Mouse (Mus musculus) kidney, embryonic 14.5 days (tissue): ENCODE measurements around the gene Hdgf. TPM values are rescaled to one million over a fixed set of nuclear protein-coding genes. Genes with fewer than 3 reads are reported as not detected.
A peak's percentile ranks its signal among the peaks of the same experiment; 100 is the strongest.
"Not testable (repeated sequence)": the region's sequence is repeated elsewhere in the genome, so short reads cannot be mapped to it uniquely, and the experiment has no call there.

Source experiments
- ATAC-seq: fragments of 200-750 bp; cut with Nextera tagmentation; 2 replicates; pipeline ENCODE4 v1.8.0; 2017; ENCODE audit warnings: moderate number of reproducible peaks, mild to moderate bottlenecking, moderate TSS enrichment, moderate library complexity; ENCODE audit not compliant: low FRiP score, low TSS enrichment
- H3K27ac ChIP-seq: fragments of 300-500 bp; sonication (generic); 2 replicates; pipeline ENCODE4 v1.5.1; 2014; ENCODE audit warnings: low read depth, mild to moderate bottlenecking, low read length, moderate library complexity, mixed read lengths
- H3K27me3 ChIP-seq: fragments of 300-500 bp; sonication (generic); 2 replicates; pipeline ENCODE4 v1.6.1; 2014; ENCODE audit warnings: mild to moderate bottlenecking, low read length; ENCODE audit not compliant: control insufficient read depth, insufficient read depth
- H3K36me3 ChIP-seq: fragments of 300-500 bp; sonication (generic); 2 replicates; pipeline ENCODE4 v1.6.1; 2014; ENCODE audit warnings: low read length, mixed read lengths; ENCODE audit not compliant: control insufficient read depth, insufficient read depth
- H3K4me1 ChIP-seq: fragments of 300-500 bp; sonication (generic); 2 replicates; pipeline ENCODE4 v1.6.1; 2014; ENCODE audit warnings: low read length, mixed read lengths; ENCODE audit not compliant: control insufficient read depth, insufficient read depth
- H3K4me2 ChIP-seq: fragments of 300-500 bp; sonication (generic); replicated peaks from 2 replicates; pipeline ENCODE4 v1.6.1; 2014; ENCODE audit warnings: low read depth, mild to moderate bottlenecking, low read length
- H3K4me3 ChIP-seq: fragments of 300-500 bp; sonication (generic); 2 replicates; pipeline ENCODE4 v1.5.1; 2014; ENCODE audit warnings: mild to moderate bottlenecking, low read length
- H3K9ac ChIP-seq: fragments of 300-500 bp; sonication (generic); 2 replicates; pipeline ENCODE4 v1.6.1; 2014; ENCODE audit warnings: low read depth, mild to moderate bottlenecking, low read length, moderate library complexity
- H3K9me3 ChIP-seq: fragments of 300-500 bp; sonication (generic); 2 replicates; pipeline ENCODE4 v1.6.1; 2016; ENCODE audit warnings: low read length; ENCODE audit not compliant: control insufficient read depth
- WGBS: fragments of 180-500 bp; shearing (Covaris S2); extraction: QIAGEN DNeasy Blood & Tissue Kit; methylation state at CpG from one replicate; pipeline ENCODE4 v1.1.7; 2014; 5-methylcytosine and 5-hydroxymethylcytosine counted together
- polyA plus RNA-seq: library from polyadenylated mRNA; unstranded; fragments of >200 nt; fragmentation: Nextera tagmentation; extraction: Ambion mirVana; gene quantifications from 2 replicates; pipeline ENCODE4 v1.2.1, GENCODE M21; 2014

The Hdgf gene
- polyA plus RNA-seq = 231 and 254 TPM in 2 replicates

GRCm38 (mm10) chr3:87905880-87906485 is at the start of gene Hdgf:
Gene Hdgf, plus strand, starts transcription at chr3:87906321.
- Histone ChIP-seq H3K4me2 (peak within 1 kb of the TSS; percentile 69), H3K27ac (peak within 1 kb of the TSS; percentile 94), H3K4me1 (peaks cover 31% of the 10 kb centered on the region), H3K27me3 (no peaks in the 10 kb centered on the region), H3K4me3 (peak within 1 kb of the TSS; percentile 99), H3K36me3 (no peaks in the 10 kb centered on the region), H3K9ac (peak within 1 kb of the TSS; percentile 99), H3K9me3 (no peaks in the 10 kb centered on the region)
- under 1% methylated on average over 52 of the region's 57 CpGs for WGBS
- ATAC-seq = peak; percentile 94

DNA sequence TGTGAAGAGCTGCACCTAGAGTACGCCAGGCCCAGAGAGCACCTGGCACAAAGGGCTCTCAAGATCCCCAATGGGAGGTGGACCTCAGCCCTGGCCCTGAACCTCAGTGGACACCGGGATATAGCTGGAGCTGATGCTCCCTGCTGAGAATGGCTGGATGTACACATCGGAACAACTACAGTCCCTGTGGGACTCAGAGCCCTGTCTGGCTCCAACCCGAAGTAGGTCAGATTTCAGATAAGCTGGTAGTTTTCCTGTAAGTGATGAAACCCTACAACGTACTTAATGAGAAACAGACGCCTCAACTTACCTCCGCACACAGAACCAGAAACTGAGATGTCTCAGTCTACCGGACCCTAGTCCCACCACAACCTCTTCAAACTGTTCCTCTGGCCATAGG is 48.5 kb upstream of the Hdgf start:
- peaks cover 50% of the 10 kb centered on the region for H3K36me3 ChIP-seq

DNA sequence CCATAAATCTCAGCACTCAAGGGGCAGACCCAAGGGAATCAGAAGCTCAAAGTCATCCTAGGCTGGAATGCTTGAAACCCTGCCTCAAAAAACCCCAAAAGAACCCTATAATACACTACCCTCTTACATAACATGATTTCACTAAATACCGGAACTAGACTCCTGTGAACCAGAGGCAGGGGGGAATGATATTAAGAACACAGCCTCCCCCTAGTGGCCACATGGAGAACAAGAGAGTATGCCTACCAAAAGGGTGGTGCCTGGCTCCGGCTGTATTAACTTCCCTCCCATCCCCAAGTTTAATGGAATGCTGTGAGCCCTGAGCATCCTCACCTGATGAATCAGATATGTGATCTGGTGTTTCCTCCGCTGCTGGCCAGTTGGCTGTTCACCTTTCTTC is 46.3 kb upstream of the Hdgf start:
- ATAC-seq = peak; percentile 54; the same call in 1 of the 2 replicates
- Histone ChIP-seq H3K4me1 (no peaks in the 10 kb centered on the region), H3K27me3 (no peaks in the 10 kb centered on the region), H3K4me3 (no peak overlapping the region), H3K27ac (no peak overlapping the region), H3K36me3 (peaks cover 62% of the 10 kb centered on the region), H3K4me2 (no peak overlapping the region), H3K9me3 (no peaks in the 10 kb centered on the region), H3K9ac (no peak overlapping the region)
- WGBS = 26% methylated on average over 3 of the region's 3 CpGs

More for the DNA sequence above, 48.5 kb upstream of the Hdgf start:
- Histone ChIP-seq H3K9me3 (no peaks in the 10 kb centered on the region), H3K27me3 (no peaks in the 10 kb centered on the region), H3K27ac (no peak overlapping the region), H3K9ac (no peak overlapping the region), H3K4me2 (no peak overlapping the region), H3K4me1 (no peaks in the 10 kb centered on the region), H3K4me3 (no peak overlapping the region)
- 93% methylated on average over 8 of the region's 8 CpGs for WGBS
- ATAC-seq = no peak

DNA sequence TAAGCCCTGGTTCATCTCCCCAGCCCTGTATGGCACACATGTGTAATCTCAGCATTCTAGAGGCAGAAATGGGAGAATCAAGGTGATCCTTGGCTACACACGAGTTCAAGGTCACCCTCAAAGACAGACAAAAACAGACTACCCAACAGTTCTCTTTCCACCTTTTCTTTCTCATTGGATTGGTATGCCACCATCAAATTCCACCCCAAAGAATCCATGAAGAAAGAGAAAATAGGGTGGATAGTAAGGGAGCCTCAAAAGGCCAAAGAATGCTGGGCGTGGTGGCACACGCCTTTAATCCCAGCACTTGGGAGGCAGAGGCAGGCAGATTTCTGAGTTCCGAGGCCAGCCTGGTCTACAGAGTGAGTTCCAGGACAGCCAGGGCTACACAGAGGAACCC is 42.0 kb upstream of the Hdgf start:
- not testable (repeated sequence) for H3K27me3 ChIP-seq, H3K9me3 ChIP-seq, H3K9ac ChIP-seq, H3K27ac ChIP-seq, H3K4me2 ChIP-seq, H3K4me3 ChIP-seq, ATAC-seq, H3K4me1 ChIP-seq
- 93% methylated on average over 4 of the region's 4 CpGs for WGBS
- H3K36me3 ChIP-seq = peaks cover 72% of the 10 kb centered on the region

GRCm38 (mm10) chr3:87877730-87878129 is 28.4 kb upstream of the Hdgf start:
- Histone ChIP-seq H3K4me2 (no peak overlapping the region), H3K36me3 (peaks cover 16% of the 10 kb centered on the region; the same call in 1 of the 2 replicates), H3K27me3 (no peaks in the 10 kb centered on the region), H3K9me3 (no peaks in the 10 kb centered on the region), H3K27ac (no peak overlapping the region), H3K4me1 (no peaks in the 10 kb centered on the region), H3K9ac (no peak overlapping the region), H3K4me3 (no peak overlapping the region)
- WGBS = 98% methylated on average over 4 of the region's 4 CpGs
- no peak for ATAC-seq

GRCm38 (mm10) chr3:87884291-87884690 is 21.8 kb upstream of the Hdgf start:
- Histone ChIP-seq H3K4me3 (peak overlapping the region; percentile 98), H3K4me1 (peaks cover 15% of the 10 kb centered on the region), H3K9ac (peak overlapping the region; percentile 95), H3K36me3 (peaks cover 5% of the 10 kb centered on the region; the same call in 1 of the 2 replicates), H3K9me3 (no peaks in the 10 kb centered on the region), H3K4me2 (peak overlapping the region; percentile 85), H3K27ac (no peak overlapping the region), H3K27me3 (no peaks in the 10 kb centered on the region)
- WGBS = 5% methylated on average over 3 of the region's 3 CpGs
- no peak for ATAC-seq

DNA sequence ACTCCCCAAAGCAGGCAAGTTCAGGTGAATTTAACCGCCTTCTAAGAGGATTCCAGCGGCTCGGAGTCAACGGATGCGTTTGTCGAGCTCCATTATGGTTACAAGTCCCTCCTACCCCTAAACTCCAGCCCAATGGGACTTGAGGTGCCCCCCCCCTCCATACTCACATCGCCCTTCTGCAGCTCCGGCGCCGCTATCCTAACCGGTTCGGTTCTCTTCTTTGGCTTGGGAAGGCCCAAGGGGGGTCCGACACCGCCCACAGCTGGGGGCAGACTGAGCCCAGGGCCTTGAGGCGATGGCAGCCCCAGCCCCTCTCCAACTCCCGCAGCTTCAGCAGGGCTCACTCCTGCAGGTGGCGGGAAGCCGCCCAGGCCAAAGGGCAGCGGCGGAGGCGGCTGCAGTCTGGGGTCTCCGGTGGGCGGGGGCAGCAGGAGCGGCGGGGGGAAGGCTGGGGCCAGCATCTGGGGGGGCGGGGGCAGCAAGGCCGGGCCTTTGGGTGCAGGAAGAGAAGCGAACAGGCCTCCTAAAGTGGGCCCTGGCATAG is 21.3 kb upstream of the Hdgf start:
- WGBS = under 1% methylated on average over 26 of the region's 28 CpGs
- peak; percentile 48 for ATAC-seq
- no peaks in the 10 kb centered on the region for H3K9me3 ChIP-seq
- H3K9ac ChIP-seq = peak overlapping the region; percentile 95
- H3K4me3 ChIP-seq = peak overlapping the region; percentile 98
- no peaks in the 10 kb centered on the region for H3K27me3 ChIP-seq
- H3K4me2 ChIP-seq = peak overlapping the region; percentile 85
- peaks cover 15% of the 10 kb centered on the region for H3K4me1 ChIP-seq
- peaks cover 5% of the 10 kb centered on the region; the same call in 1 of the 2 replicates for H3K36me3 ChIP-seq
- H3K27ac ChIP-seq = peak overlapping the region; percentile 75

- Histone ChIP-seq H3K27me3 (no peaks in the 10 kb centered on the region), H3K4me1 (peaks cover 15% of the 10 kb centered on the region), H3K36me3 (peaks cover 3% of the 10 kb centered on the region; the same call in 1 of the 2 replicates), H3K4me2 (peak within 1 kb of the TSS; percentile 85), H3K4me3 (peak within 1 kb of the TSS; percentile 98), H3K9ac (peak within 1 kb of the TSS; percentile 95), H3K9me3 (no peaks in the 10 kb centered on the region), H3K27ac (peak within 1 kb of the TSS; percentile 75)
- under 1% methylated on average over 33 of the region's 33 CpGs for WGBS
- ATAC-seq = peak; percentile 96
Measured at GRCm38 (mm10) chr3:87885281-87886003, 20.7 kb upstream of the Hdgf start, which contains the start of gene Prcc. Gene Prcc, minus strand, starts transcription at chr3:87885608.

- ATAC-seq = peak; percentile 33
- peak overlapping the region; percentile 98 for H3K4me3 ChIP-seq
- no peaks in the 10 kb centered on the region for H3K27me3 ChIP-seq
- no peaks in the 10 kb centered on the region; the same call in 1 of the 2 replicates for H3K36me3 ChIP-seq
- WGBS = 12% methylated on average over 10 of the region's 10 CpGs
- no peaks in the 10 kb centered on the region for H3K9me3 ChIP-seq
- H3K9ac ChIP-seq = peak overlapping the region; percentile 52; the same call in 1 of the 2 replicates
- H3K4me1 ChIP-seq = peaks cover 15% of the 10 kb centered on the region
- H3K27ac ChIP-seq = no peak overlapping the region
- H3K4me2 ChIP-seq = peak overlapping the region; percentile 42
Measured at GRCm38 (mm10) chr3:87886004-87886365, 20.1 kb upstream of the Hdgf start.
